Mouse (Mus musculus): ENCODE data around the gene Phc2.

DNA sequence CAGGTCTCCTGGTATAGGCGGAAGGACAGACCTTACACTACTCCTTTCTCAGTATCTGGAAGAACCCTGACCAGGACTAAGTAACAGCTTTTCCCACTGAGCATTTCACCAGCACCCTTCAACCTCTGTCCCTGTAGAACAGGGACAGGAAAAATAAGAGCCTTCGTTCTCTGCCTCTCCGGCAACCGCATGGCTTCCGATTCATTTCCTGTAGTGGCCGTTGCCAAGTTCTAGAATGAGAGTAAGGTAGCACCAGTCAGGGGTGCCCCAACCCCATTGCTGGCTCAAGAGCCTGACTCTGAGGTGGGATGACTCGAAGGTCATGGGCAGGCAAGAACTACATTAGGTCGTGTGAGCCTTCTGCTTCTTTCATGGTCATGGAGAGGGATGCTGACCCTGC, 90.7 kb downstream of the Phc2 start:
- TF ChIP-seq CTCF (IDR thresholded peaks at IDR 0.05; ENCODE audit: extremely low read depth, insufficient read length, insufficient replicate concordance, low read depth, low read length) (no peak), POLR2A (IDR thresholded peaks at IDR 0.05; ENCODE audit: low read depth, low read length) (no peak)

Data from small intestine, adult 2 months (tissue).